Mouse (Mus musculus) ZHBTc4 (cell line): Measurements from ENCODE around the gene Brwd1.

Experiments used
- DNase-seq: peaks from one replicate; pipeline ENCODE4 v3.0.0-alpha.2; 2011; ENCODE audit warnings: low read depth, low spot score

Gene Brwd1

GRCm38 (mm10) chr16:96082301-96083178, at the start of gene Brwd1:
TSS of gene Brwd1 (minus strand) at chr16:96082526.
- peak; percentile 98 for DNase-seq

GRCm38 (mm10) chr16:96128466-96128865, 46.1 kb upstream of the Brwd1 start:
- DNase-seq, result no peak

- DNase-seq, result peak; percentile 99
Observed at GRCm38 (mm10) chr16:96127657-96128344, 45.5 kb upstream of the Brwd1 start, which contains the start of gene Hmgn1. TSS of gene Hmgn1 (minus strand) at chr16:96127729.

- DNase-seq, result no peak
Observed at GRCm38 (mm10) chr16:96127288-96127656, 44.9 kb upstream of the Brwd1 start.

GRCm38 (mm10) chr16:96126684-96127171, 44.4 kb upstream of the Brwd1 start:
- DNase-seq, result peak; percentile 62

- no peak for DNase-seq
Observed at GRCm38 (mm10) chr16:96120022-96120623, 37.8 kb upstream of the Brwd1 start.

- DNase-seq, result peak; percentile 81
Observed at GRCm38 (mm10) chr16:96114729-96115128, 32.4 kb upstream of the Brwd1 start.

- DNase-seq, result no peak
Observed at GRCm38 (mm10) chr16:96112769-96113168, 30.4 kb upstream of the Brwd1 start.

- DNase-seq, result no peak
Observed at GRCm38 (mm10) chr16:96110655-96111345, 28.5 kb upstream of the Brwd1 start.

GRCm38 (mm10) chr16:96109673-96110072, 27.3 kb upstream of the Brwd1 start:
- no peak for DNase-seq

GRCm38 (mm10) chr16:96103036-96103435, 20.7 kb upstream of the Brwd1 start:
- DNase-seq, result peak; percentile 84

GRCm38 (mm10) chr16:96097811-96098210, 15.5 kb upstream of the Brwd1 start:
- DNase-seq, result peak; percentile 65

GRCm38 (mm10) chr16:96095966-96096365, 13.6 kb upstream of the Brwd1 start:
- DNase-seq, result no peak

- peak; percentile 54 for DNase-seq
Observed at GRCm38 (mm10) chr16:96091515-96092504, 9.5 kb upstream of the Brwd1 start.

- no peak for DNase-seq
Observed at GRCm38 (mm10) chr16:96088120-96088519, 5.8 kb upstream of the Brwd1 start.

- no peak for DNase-seq
Observed at GRCm38 (mm10) chr16:96087436-96087835, 5.1 kb upstream of the Brwd1 start.

GRCm38 (mm10) chr16:96087001-96087400, 4.7 kb upstream of the Brwd1 start:
- peak; percentile 67 for DNase-seq

GRCm38 (mm10) chr16:96085597-96085996, 3.3 kb upstream of the Brwd1 start:
- no peak for DNase-seq

- peak; percentile 95 for DNase-seq
Observed at GRCm38 (mm10) chr16:96083179-96083646, 887 bp upstream of the Brwd1 start.

GRCm38 (mm10) chr16:96081742-96082241, 534 bp downstream of the Brwd1 start:
- no peak for DNase-seq
